Mouse (Mus musculus): ENCODE measurements around the gene Msgn1.

- no peak for TF ChIP-seq POLR2A (IDR thresholded peaks at IDR 0.05; ENCODE audit: extremely low read depth, insufficient read depth, low read length)
- no peak for TF ChIP-seq CTCF (IDR thresholded peaks at IDR 0.05; ENCODE audit: extremely low read depth, insufficient read depth, low read length)
Observed at GRCm38 (mm10) chr12:11200711-11201110, 8.1 kb downstream of the Msgn1 start.
